Mouse (Mus musculus): ENCODE data around the gene Afg1l. TPM values are rescaled to one million over a fixed set of nuclear protein-coding genes. Genes with fewer than 3 reads are reported as not detected.

Afg1l gene
- polyA plus RNA-seq, 1 experiment from 2014 or later, result 12.7 TPM

DNA sequence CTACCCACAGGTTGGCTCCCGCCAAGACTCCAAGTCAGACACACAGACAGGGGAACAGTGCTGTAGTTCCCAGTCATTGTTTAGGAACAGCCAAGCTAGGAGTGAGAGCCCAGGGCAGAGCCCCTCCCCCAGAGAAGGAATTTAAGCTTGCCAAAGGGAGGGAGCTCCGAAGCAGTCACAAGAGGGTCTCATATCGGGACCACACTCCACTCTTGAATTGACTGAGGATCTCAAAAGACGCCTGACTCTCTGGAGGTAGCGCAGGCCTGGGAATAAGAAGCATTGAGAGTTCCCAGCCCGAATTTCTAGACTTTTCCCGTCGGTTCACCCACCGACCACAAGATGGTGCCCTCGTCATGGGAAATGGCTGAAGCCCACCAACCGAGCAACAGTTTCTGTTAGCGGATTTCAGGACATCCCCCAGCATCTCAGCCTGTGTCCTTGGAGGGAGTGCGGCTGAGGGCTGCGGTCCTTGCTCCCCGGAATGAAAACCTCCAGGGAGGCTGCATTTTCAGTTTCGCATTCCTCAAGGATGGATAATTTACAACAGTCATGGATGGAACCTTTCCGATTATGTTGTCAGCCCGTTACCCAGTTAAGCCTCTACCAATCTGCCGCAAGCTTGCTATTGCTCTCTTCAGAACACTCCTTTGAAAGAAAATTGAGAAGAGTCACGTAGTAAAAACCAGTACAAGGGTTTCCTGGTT lies 170.2 kb downstream of the Afg1l start:
- Histone ChIP-seq H3K27ac (no peak overlapping the region), H3K36me3 (ENCODE audit: inconsistent target) (no peaks in the 10 kb centered on the region), H3K4me3 (ENCODE audit: inconsistent target) (no peak overlapping the region), H3K79me2 (ENCODE audit: inconsistent target) (no peaks in the 10 kb centered on the region)
- WGBS (ENCODE audit: missing documents), result 28% methylated on average over 20 of the region's 20 CpGs

- Histone ChIP-seq H3K36me3 (ENCODE audit: inconsistent target) (no peaks in the 10 kb centered on the region), H3K4me3 (ENCODE audit: inconsistent target) (no peak overlapping the region), H3K27ac (no peak overlapping the region), H3K79me2 (ENCODE audit: inconsistent target) (no peaks in the 10 kb centered on the region)
- WGBS (ENCODE audit: missing documents), result 97% methylated on average over 8 of the region's 8 CpGs
These were observed 171.9 kb downstream of the Afg1l start for GRCm38 (mm10) chr10:42306422-42306821.

DNA sequence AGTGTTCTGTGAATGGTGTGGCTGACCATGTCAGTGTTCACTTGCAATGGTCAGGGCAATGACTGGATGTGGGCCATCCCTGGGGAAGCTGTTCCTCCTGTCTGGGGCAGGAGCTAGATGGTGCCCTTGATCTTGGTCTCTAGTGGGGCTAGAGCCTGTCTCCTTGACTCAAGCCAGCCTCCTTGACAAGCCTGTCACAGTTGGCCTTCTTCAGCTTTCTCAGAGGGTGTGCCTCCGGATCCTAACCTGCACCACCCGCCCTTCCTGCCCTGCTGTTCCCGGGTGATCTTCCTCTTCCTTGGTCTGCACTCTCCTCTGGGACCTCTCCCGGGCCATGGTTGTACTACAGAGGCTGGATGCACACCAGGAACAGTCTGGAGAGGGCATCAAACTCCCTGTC lies 177.6 kb downstream of the Afg1l start:
- no peak overlapping the region for H3K27ac ChIP-seq
- H3K36me3 ChIP-seq (ENCODE audit: inconsistent target), result no peaks in the 10 kb centered on the region
- H3K4me3 ChIP-seq (ENCODE audit: inconsistent target), result no peak overlapping the region
- H3K79me2 ChIP-seq (ENCODE audit: inconsistent target), result no peaks in the 10 kb centered on the region
- 85% methylated on average over 4 of the region's 4 CpGs for WGBS (ENCODE audit: missing documents)

- WGBS (ENCODE audit: missing documents), result 28% methylated on average over 7 of the region's 7 CpGs
These were observed 178.4 kb downstream of the Afg1l start for GRCm38 (mm10) chr10:42299967-42300366.

GRCm38 (mm10) chr10:42299426-42299825 lies 178.9 kb downstream of the Afg1l start:
- H3K27ac ChIP-seq, result no peak overlapping the region
- H3K4me3 ChIP-seq (ENCODE audit: inconsistent target), result no peak overlapping the region
- WGBS (ENCODE audit: missing documents), result 58% methylated on average over 5 of the region's 6 CpGs
- no peaks in the 10 kb centered on the region for H3K79me2 ChIP-seq (ENCODE audit: inconsistent target)
- no peaks in the 10 kb centered on the region for H3K36me3 ChIP-seq (ENCODE audit: inconsistent target)

More at GRCm38 (mm10) chr10:42299967-42300366, 178.4 kb downstream of the Afg1l start:
- no peak overlapping the region for H3K4me3 ChIP-seq (ENCODE audit: inconsistent target)
- no peak overlapping the region for H3K27ac ChIP-seq
- no peaks in the 10 kb centered on the region for H3K79me2 ChIP-seq (ENCODE audit: inconsistent target)
- no peaks in the 10 kb centered on the region for H3K36me3 ChIP-seq (ENCODE audit: inconsistent target)

DNA sequence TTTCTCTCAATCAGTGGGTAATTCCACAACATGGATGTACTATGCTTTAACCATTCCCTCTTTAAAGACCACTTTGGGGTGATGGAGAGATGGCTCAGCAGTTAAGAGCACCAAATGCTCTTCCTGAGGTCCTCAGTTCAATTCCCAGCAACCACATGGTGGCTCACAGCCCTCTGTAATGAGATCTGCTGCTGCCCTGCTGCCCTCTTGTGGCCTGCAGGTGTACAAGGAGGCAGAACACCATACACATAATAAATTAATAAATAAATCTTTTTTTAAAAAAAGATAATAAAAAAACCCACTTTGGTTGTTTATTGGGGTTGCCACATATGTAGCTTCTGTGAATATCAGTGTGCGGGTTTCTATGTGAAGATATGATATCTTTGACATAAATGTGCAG lies 180.4 kb downstream of the Afg1l start:
- Histone ChIP-seq H3K79me2 (ENCODE audit: inconsistent target) (no peaks in the 10 kb centered on the region), H3K36me3 (ENCODE audit: inconsistent target) (no peaks in the 10 kb centered on the region), H3K27ac (no peak overlapping the region), H3K4me3 (ENCODE audit: inconsistent target) (no peak overlapping the region)
- 92% methylated on average over 1 of the region's 1 CpGs for WGBS (ENCODE audit: missing documents)

- no peaks in the 10 kb centered on the region for H3K79me2 ChIP-seq (ENCODE audit: inconsistent target)
- H3K4me3 ChIP-seq (ENCODE audit: inconsistent target), result no peak overlapping the region
- H3K27ac ChIP-seq, result no peak overlapping the region
- H3K36me3 ChIP-seq (ENCODE audit: inconsistent target), result no peaks in the 10 kb centered on the region
- 89% methylated on average over 2 of the region's 2 CpGs for WGBS (ENCODE audit: missing documents)
These were observed 181.3 kb downstream of the Afg1l start for GRCm38 (mm10) chr10:42297109-42297508.

DNA sequence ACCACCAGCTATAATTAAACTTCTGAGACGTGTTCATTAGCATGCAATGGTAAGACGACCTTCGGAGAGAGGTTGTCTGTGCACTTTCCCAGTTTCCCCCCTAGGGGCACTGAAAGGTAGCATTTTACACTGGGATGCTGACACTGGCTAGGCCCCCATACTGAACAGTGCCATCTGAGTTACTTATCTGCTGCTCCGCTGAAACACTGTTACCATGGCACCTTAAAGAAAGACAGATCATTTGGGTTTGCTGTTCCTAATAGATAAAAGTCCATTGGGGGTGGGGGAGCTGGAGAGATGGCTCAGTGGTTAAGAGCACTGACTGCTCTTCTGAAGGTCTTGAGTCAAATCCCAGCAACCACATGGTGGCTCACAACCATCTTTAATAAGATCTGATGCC lies 181.8 kb downstream of the Afg1l start:
- WGBS (ENCODE audit: missing documents), result 85% methylated on average over 3 of the region's 4 CpGs
- no peaks in the 10 kb centered on the region for H3K36me3 ChIP-seq (ENCODE audit: inconsistent target)
- no peak overlapping the region for H3K27ac ChIP-seq
- H3K79me2 ChIP-seq (ENCODE audit: inconsistent target), result no peaks in the 10 kb centered on the region
- H3K4me3 ChIP-seq (ENCODE audit: inconsistent target), result no peak overlapping the region

- 38% methylated on average over 1 of the region's 1 CpGs for WGBS (ENCODE audit: missing documents)
- Histone ChIP-seq H3K4me3 (ENCODE audit: inconsistent target) (no peak overlapping the region), H3K36me3 (ENCODE audit: inconsistent target) (no peaks in the 10 kb centered on the region), H3K27ac (no peak overlapping the region), H3K79me2 (ENCODE audit: inconsistent target) (no peaks in the 10 kb centered on the region)
These were observed 183.3 kb downstream of the Afg1l start for GRCm38 (mm10) chr10:42295028-42295427.

DNA sequence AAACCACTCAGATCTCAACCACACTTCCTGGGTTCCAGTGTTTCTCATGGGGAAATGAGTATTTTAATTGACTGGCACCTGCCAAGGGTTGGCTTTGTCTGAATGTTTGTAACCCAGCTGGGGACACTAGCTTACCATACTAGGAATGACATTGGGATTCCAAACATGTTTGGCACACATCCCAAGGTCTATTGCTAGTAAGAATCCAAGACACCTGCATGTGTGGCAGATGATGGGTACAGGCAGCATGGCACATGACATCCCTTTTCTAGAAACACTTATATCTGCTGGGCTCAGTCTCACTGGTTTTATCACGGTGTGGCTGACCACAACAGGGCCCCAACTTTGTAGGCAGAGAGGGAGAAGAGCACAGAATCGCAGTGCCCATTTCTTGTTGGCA lies 184.0 kb downstream of the Afg1l start:
- WGBS (ENCODE audit: missing documents), result 6% methylated on average over 2 of the region's 2 CpGs
- Histone ChIP-seq H3K79me2 (ENCODE audit: inconsistent target) (no peaks in the 10 kb centered on the region), H3K36me3 (ENCODE audit: inconsistent target) (no peaks in the 10 kb centered on the region), H3K27ac (no peak overlapping the region), H3K4me3 (ENCODE audit: inconsistent target) (no peak overlapping the region)

- no peak overlapping the region for H3K4me3 ChIP-seq (ENCODE audit: inconsistent target)
- H3K27ac ChIP-seq, result no peak overlapping the region
- WGBS (ENCODE audit: missing documents), result 19% methylated on average over 4 of the region's 4 CpGs
- H3K79me2 ChIP-seq (ENCODE audit: inconsistent target), result no peaks in the 10 kb centered on the region
- no peaks in the 10 kb centered on the region for H3K36me3 ChIP-seq (ENCODE audit: inconsistent target)
These were observed 184.5 kb downstream of the Afg1l start for GRCm38 (mm10) chr10:42293877-42294276.

DNA sequence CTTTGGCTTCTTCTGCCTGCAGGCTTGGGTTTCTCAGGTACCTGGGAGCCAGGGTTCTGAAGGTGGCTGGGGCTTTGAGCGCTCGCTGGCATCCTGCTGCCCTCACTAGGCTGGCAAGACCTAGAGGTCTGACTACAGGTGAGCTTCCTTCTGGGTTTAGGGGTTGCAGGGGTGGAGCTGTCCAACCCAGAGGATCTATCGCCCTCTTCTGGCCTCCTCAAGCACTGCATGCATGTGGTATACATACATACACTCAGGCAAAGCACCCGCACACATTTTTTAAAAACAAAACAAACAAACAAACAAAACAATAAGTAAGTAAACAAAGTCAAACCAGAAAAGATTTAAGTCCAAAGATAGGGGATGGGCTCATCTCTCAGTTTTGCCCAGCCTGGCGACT lies 187.0 kb downstream of the Afg1l start:
- H3K79me2 ChIP-seq (ENCODE audit: inconsistent target), result no peaks in the 10 kb centered on the region

DNA sequence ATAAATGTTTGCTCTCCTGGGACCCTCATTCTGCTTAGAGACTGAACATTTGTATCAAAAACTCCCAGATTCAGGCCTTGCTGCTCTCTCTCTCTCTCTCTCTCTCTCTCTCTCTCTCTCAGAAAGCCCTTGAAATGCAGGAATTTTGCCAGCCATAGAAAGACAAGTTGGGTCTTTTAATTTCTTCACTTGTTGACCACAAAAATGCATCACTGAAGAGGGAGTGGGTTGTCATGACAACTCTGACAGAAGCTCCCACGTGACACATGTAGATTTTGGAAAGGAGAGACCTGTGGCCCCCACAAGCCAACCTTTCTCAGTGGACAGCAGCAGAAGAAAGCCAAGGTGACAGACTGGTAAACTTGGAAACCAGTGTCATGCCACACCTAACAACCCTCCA lies 190.7 kb downstream of the Afg1l start:
- no peak overlapping the region for H3K4me3 ChIP-seq (ENCODE audit: inconsistent target)
- H3K27ac ChIP-seq, result no peak overlapping the region
- no peaks in the 10 kb centered on the region for H3K79me2 ChIP-seq (ENCODE audit: inconsistent target)
- H3K36me3 ChIP-seq (ENCODE audit: inconsistent target), result no peaks in the 10 kb centered on the region
- 50% methylated on average over 1 of the region's 1 CpGs for WGBS (ENCODE audit: missing documents)

More for the DNA sequence above, 187.0 kb downstream of the Afg1l start:
- no peak overlapping the region for H3K4me3 ChIP-seq (ENCODE audit: inconsistent target)
- H3K36me3 ChIP-seq (ENCODE audit: inconsistent target), result no peaks in the 10 kb centered on the region
- no peak overlapping the region for H3K27ac ChIP-seq
- WGBS (ENCODE audit: missing documents), result 82% methylated on average over 5 of the region's 5 CpGs

GRCm38 (mm10) chr10:42278307-42278850 lies 200.0 kb downstream of the Afg1l start:
- WGBS (ENCODE audit: missing documents), result 7% methylated on average over 38 of the region's 38 CpGs
- Histone ChIP-seq H3K36me3 (ENCODE audit: inconsistent target) (no peaks in the 10 kb centered on the region), H3K4me3 (ENCODE audit: inconsistent target) (peak overlapping the region; percentile 29), H3K79me2 (ENCODE audit: inconsistent target) (peaks cover 15% of the 10 kb centered on the region), H3K27ac (no peak overlapping the region)

DNA sequence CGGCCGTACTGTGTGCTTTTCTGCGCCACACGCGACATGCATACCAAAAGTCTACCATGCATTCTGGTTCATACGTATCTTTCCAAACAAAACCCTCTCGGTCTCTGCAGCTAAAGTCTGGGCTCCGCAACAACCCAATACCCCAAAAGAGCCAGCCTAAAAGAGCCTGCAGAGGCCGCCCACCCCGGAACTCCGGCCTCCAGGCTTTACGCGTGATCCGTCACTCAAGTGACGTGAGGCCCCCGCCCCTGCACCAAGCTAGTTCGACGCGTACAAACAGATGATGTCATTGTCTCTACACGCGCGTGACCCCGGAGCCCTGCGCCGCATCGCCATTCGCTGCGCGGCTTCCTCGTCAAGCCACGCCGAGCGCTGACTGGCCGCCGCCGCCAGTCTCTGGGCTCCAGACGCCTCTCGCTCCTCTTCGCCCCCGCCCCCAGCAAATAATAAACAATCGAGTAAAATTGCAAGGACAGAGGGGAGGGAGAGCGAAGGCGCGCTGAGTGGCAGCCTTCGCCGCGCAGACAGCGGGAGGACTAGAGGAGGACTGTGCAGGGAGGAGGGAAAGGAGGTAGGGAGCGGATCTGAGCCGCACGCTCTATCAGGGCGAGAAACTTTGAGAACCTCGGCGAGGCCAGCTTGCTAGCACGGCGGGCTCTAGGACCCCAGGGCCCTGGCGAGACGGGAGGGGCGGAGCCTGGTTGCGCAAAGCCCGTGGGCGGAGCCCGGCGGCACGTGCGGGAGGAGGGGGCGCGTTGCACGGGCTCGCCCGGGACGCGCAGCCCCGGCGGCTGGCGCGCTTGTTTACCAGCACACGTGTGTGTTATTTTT lies 200.7 kb downstream of the Afg1l start:
- Histone ChIP-seq H3K4me3 (ENCODE audit: inconsistent target) (peak overlapping the region; percentile 75), H3K27ac (peak overlapping the region; percentile 76), H3K79me2 (ENCODE audit: inconsistent target) (peaks cover 22% of the 10 kb centered on the region), H3K36me3 (ENCODE audit: inconsistent target) (no peaks in the 10 kb centered on the region)
- WGBS (ENCODE audit: missing documents), result under 1% methylated on average over 71 of the region's 78 CpGs
